Mouse (Mus musculus): ENCODE results near the gene Cnp. TPM values are rescaled to one million over a fixed set of nuclear protein-coding genes. Genes with fewer than 3 reads are reported as not detected.

The Cnp gene
- polyA plus RNA-seq, 1 experiment from 2014 or later = 21.9 TPM

DNA sequence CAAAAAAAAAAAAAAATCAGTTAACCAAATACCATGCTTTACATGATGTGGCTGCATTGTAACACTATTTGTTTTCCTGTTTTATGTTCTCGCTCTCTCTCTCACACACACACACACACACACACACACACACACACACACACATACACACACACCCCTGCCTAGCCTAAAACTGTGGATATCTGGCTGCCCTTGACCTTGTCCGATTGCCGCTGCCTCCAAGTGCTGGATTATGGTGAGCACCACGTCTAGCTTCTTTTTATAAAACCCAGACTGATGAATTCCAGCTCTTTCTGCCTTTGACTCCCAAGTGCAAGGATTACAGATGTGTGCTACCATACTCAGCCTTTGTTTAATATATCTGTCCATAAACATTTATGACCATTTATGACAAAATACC, 42.8 kb downstream of the Cnp start:
- ATAC-seq (no peak), DNase-seq (no peak)
- Histone ChIP-seq H3K36me3 (replicated peaks; ENCODE audit: insufficient read depth, low read length) (no peaks in the 10 kb centered on the region), H3K27me3 (ENCODE audit: insufficient read depth, low read length) (no peaks in the 10 kb centered on the region), H3K4me1 (ENCODE audit: insufficient read depth) (peaks cover 22% of the 10 kb centered on the region), H3K27ac (ENCODE audit: low read depth) (no peak overlapping the region), H3K4me3 (ENCODE audit: low read depth, low read length) (no peak overlapping the region), H3K4me2 (ENCODE audit: low read depth, low read length) (peak overlapping the region; percentile 98), H3K9me3 (ENCODE audit: low read length) (no peaks in the 10 kb centered on the region), H3K9ac (replicated peaks) (no peak overlapping the region)
- WGBS (ENCODE audit: insufficient replicate concordance) = 72% methylated on average over 4 of the region's 4 CpGs
- TF ChIP-seq EP300 (IDR thresholded peaks at IDR 0.05; ENCODE audit: low read depth) = no peak
- no peak for TF ChIP-seq CTCF (IDR thresholded peaks at IDR 0.05; ENCODE audit: low read depth)

DNA sequence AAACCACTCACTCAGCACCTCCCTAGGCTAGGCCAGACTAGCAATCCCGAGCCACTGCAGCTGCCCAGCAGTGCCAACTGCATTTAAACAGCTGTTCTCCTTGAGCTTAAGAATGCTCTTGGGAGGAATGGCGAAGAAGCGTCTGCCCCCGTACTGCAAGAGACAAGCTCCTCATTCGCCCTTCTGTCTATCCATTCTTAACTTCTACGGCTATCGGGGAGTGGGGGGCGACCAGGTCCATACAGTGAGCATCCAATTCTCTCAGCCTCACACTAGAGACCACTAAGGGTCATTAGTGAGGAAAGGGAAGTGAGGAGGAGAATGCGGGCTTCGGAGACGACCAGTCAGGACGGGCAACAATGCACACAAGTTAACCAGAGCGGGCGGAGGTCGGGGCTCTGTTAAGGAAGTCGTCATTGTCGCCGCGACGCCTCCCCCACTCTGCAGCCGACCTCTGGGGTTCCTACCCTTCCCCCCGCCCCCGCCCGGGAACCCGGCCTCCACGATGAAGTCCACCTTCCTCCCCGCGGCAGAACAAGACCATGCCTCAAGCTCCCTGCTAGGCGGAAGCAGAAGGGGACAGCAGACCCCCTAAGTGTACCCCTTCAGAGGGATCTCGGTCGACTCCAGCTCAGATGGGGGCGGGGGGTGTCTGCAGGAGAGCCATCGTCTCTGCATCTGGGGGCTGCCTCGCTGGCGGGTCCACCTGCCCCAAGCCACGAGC, 44.2 kb downstream of the Cnp start, which contains the start of gene Nkiras2:
Nkiras2 (plus strand) TSS at position 484 of the 724 bp plus-strand sequence.
- under 1% methylated on average over 28 of the region's 36 CpGs for WGBS (ENCODE audit: insufficient replicate concordance)
- H3K4me1 ChIP-seq (ENCODE audit: insufficient read depth) = peaks cover 26% of the 10 kb centered on the region
- H3K27ac ChIP-seq (ENCODE audit: low read depth) = peak within 1 kb of the TSS; percentile 94

DNA sequence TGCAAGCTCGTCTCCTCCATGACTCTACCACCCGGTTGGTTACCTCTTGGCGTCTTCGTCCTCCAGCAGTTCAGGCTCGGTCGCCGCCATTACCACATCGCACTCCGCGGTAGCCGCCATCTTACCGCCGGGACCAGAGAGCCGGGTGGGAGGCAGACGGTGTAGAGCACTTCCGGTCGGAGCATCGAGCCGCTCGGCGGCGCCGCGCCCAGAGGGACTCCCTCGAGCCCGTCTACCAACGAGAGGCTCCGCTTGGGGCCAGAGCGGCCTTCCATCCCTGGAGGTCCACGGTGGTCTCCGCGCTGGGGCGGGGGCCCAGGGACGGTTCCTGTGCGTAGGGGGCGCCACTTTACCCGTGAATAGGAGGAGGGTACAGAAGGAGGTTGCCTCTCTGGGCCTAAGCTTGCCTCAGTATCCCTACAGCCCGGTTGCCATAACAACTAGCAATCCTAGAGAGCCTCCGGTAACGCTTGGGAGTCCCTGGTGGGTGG, 44.8 kb downstream of the Cnp start:
- ATAC-seq (peak; percentile 91), DNase-seq (peak; percentile 95)
- Histone ChIP-seq H3K27ac (ENCODE audit: low read depth) (peak overlapping the region; percentile 94), H3K9ac (replicated peaks) (peak overlapping the region; percentile 92), H3K36me3 (replicated peaks; ENCODE audit: insufficient read depth, low read length) (peaks cover under 1% of the 10 kb centered on the region; the same call in 1 of the 2 replicates), H3K27me3 (ENCODE audit: insufficient read depth, low read length) (no peaks in the 10 kb centered on the region), H3K9me3 (ENCODE audit: low read length) (no peaks in the 10 kb centered on the region), H3K4me2 (ENCODE audit: low read depth, low read length) (peak overlapping the region; percentile 98), H3K4me1 (ENCODE audit: insufficient read depth) (peaks cover 32% of the 10 kb centered on the region), H3K4me3 (ENCODE audit: low read depth, low read length) (peak overlapping the region; percentile 94)
- TF ChIP-seq EP300 (IDR thresholded peaks at IDR 0.05; ENCODE audit: low read depth) (peak; percentile 31; the same call in 1 of the 2 replicates), CTCF (IDR thresholded peaks at IDR 0.05; ENCODE audit: low read depth) (peak; percentile 48)
- 3% methylated on average over 40 of the region's 40 CpGs for WGBS (ENCODE audit: insufficient replicate concordance)

More for the DNA sequence above, 44.2 kb downstream of the Cnp start, which contains the start of gene Nkiras2:
- H3K36me3 ChIP-seq (replicated peaks; ENCODE audit: insufficient read depth, low read length) = no peaks in the 10 kb centered on the region
- H3K4me2 ChIP-seq (ENCODE audit: low read depth, low read length) = peak within 1 kb of the TSS; percentile 98
- no peaks in the 10 kb centered on the region for H3K9me3 ChIP-seq (ENCODE audit: low read length)
- H3K9ac ChIP-seq (replicated peaks) = peak within 1 kb of the TSS; percentile 92
- DNase-seq = peak; percentile 84
- no peaks in the 10 kb centered on the region for H3K27me3 ChIP-seq (ENCODE audit: insufficient read depth, low read length)
- TF ChIP-seq CTCF (IDR thresholded peaks at IDR 0.05; ENCODE audit: low read depth) (no peak), EP300 (IDR thresholded peaks at IDR 0.05; ENCODE audit: low read depth) (no peak)
- ATAC-seq = peak; percentile 75
- H3K4me3 ChIP-seq (ENCODE audit: low read depth, low read length) = peak within 1 kb of the TSS; percentile 94

DNA sequence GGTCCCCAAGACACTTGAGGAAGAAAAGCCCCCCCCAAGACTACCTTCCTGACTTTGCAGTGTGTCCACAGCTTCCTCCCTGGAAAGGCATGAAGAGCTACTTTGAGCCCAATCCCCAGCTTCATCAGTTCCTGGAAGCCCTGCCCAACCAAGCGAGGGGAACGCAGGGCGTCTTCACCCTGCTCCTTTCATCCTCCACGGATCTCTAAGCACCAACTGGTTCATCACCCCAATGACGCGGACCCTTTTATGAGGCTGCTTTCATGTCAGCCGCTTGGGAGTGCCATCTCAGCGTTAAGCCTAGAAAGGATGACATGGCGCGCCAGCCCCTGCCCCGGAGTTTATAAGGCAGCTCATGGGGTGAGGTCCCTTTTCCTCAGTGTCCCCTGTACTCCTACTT, 45.3 kb downstream of the Cnp start, which contains the start of gene Dnajc7:
Dnajc7 (minus strand) TSS at position 187 of the 400 bp plus-strand sequence.
- peak within 1 kb of the TSS; percentile 92 for H3K9ac ChIP-seq (replicated peaks)
- DNase-seq = no peak
- H3K27me3 ChIP-seq (ENCODE audit: insufficient read depth, low read length) = no peaks in the 10 kb centered on the region
- peak within 1 kb of the TSS; percentile 98 for H3K4me2 ChIP-seq (ENCODE audit: low read depth, low read length)
- H3K4me3 ChIP-seq (ENCODE audit: low read depth, low read length) = peak within 1 kb of the TSS; percentile 94
- H3K27ac ChIP-seq (ENCODE audit: low read depth) = peak within 1 kb of the TSS; percentile 94
- peaks cover 5% of the 10 kb centered on the region; the same call in 1 of the 2 replicates for H3K36me3 ChIP-seq (replicated peaks; ENCODE audit: insufficient read depth, low read length)
- ATAC-seq = no peak
- H3K4me1 ChIP-seq (ENCODE audit: insufficient read depth) = peaks cover 34% of the 10 kb centered on the region
- no peak for TF ChIP-seq CTCF (IDR thresholded peaks at IDR 0.05; ENCODE audit: low read depth)
- no peak for TF ChIP-seq EP300 (IDR thresholded peaks at IDR 0.05; ENCODE audit: low read depth)
- WGBS (ENCODE audit: insufficient replicate concordance) = 7% methylated on average over 11 of the region's 11 CpGs
- H3K9me3 ChIP-seq (ENCODE audit: low read length) = no peaks in the 10 kb centered on the region

DNA sequence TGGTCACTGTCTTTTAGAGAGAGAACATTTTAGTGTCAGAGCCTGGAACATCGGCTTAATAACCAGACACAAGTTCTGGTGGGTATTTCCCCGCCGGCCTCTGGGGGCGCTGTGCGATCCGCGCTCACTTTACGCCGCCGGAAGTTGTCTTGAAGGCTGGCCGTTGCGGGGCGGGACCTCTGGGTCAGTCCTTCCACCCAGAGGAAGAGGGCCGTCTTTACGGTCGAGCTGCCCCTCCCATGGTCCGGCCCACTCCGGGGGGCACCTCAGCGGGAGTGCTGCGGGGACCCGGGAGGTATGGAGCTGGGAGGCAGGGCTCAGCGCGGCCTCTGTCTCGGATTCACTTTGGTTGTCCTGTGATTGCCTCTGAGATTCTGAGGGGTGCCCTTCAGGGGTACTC, 48.0 kb downstream of the Cnp start:
- peaks cover 45% of the 10 kb centered on the region for H3K4me1 ChIP-seq (ENCODE audit: insufficient read depth)
- no peaks in the 10 kb centered on the region for H3K9me3 ChIP-seq (ENCODE audit: low read length)
- ATAC-seq = peak; percentile 74
- H3K9ac ChIP-seq (replicated peaks) = peak overlapping the region; percentile 88
- peak overlapping the region; percentile 92 for H3K27ac ChIP-seq (ENCODE audit: low read depth)
- peak overlapping the region; percentile 91 for H3K4me3 ChIP-seq (ENCODE audit: low read depth, low read length)
- under 1% methylated on average over 24 of the region's 24 CpGs for WGBS (ENCODE audit: insufficient replicate concordance)
- H3K27me3 ChIP-seq (ENCODE audit: insufficient read depth, low read length) = no peaks in the 10 kb centered on the region
- peak overlapping the region; percentile 87 for H3K4me2 ChIP-seq (ENCODE audit: low read depth, low read length)
- peak; percentile 96 for DNase-seq
- H3K36me3 ChIP-seq (replicated peaks; ENCODE audit: insufficient read depth, low read length) = peaks cover 19% of the 10 kb centered on the region
- TF ChIP-seq CTCF (IDR thresholded peaks at IDR 0.05; ENCODE audit: low read depth) = peak; percentile 98
- TF ChIP-seq EP300 (IDR thresholded peaks at IDR 0.05; ENCODE audit: low read depth) = peak; percentile 78

DNA sequence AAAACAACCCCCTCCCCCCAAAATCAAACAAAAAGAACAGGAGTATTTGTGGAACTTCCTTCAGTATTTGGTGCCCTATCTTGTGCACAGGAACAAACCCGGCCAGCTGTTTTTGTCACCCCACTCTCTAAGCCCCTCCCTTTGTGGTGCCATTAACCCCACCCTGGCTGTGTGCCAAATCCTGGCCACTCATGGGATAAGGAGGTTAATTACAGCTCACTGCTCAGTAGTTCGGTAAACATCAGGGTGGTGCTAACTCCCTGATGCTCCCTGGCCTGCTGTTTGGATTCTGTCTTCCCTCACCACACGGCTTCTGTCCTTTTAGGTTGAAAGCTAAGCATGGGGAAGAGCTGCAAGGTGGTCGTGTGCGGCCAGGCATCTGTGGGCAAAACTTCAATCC, 49.2 kb downstream of the Cnp start:
- H3K36me3 ChIP-seq (replicated peaks; ENCODE audit: insufficient read depth, low read length) = peaks cover 19% of the 10 kb centered on the region
- TF ChIP-seq CTCF (IDR thresholded peaks at IDR 0.05; ENCODE audit: low read depth) (no peak), EP300 (IDR thresholded peaks at IDR 0.05; ENCODE audit: low read depth) (no peak)
- DNase-seq = peak; percentile 86
- peaks cover 38% of the 10 kb centered on the region for H3K4me1 ChIP-seq (ENCODE audit: insufficient read depth)
- no peaks in the 10 kb centered on the region for H3K9me3 ChIP-seq (ENCODE audit: low read length)
- peak overlapping the region; percentile 87 for H3K4me2 ChIP-seq (ENCODE audit: low read depth, low read length)
- ATAC-seq = 0 out of 2 replicates have a peak, but pooled peaks have one; percentile 2
- peak overlapping the region; percentile 91 for H3K4me3 ChIP-seq (ENCODE audit: low read depth, low read length)
- H3K27me3 ChIP-seq (ENCODE audit: insufficient read depth, low read length) = no peaks in the 10 kb centered on the region
- 37% methylated on average over 5 of the region's 5 CpGs for WGBS (ENCODE audit: insufficient replicate concordance)
- H3K9ac ChIP-seq (replicated peaks) = peak overlapping the region; percentile 88
- H3K27ac ChIP-seq (ENCODE audit: low read depth) = peak overlapping the region; percentile 92
